Mouse (Mus musculus) urinary bladder, postnatal 36 days (tissue): ENCODE data around the gene Chd2.

Experiments used
- DNase-seq, 2 experiments: peaks; one replicate each; pipeline ENCODE4 v3.0.0; 2022; ENCODE audit warnings: low spot score in 2 of 2, mixed read lengths in 1 of 2

Gene Chd2

GRCm38 (mm10) chr7:73451594-73451993 lies 90.0 kb downstream of the Chd2 start:
- DNase-seq, result no peak

- no peak for DNase-seq
These were observed 99.4 kb downstream of the Chd2 start for GRCm38 (mm10) chr7:73442246-73442645.

GRCm38 (mm10) chr7:73441802-73442201 lies 99.8 kb downstream of the Chd2 start:
- no peak for DNase-seq

- no peak for DNase-seq
These were observed 105.9 kb downstream of the Chd2 start for GRCm38 (mm10) chr7:73435685-73436084.

- DNase-seq, result no peak
These were observed 107.3 kb downstream of the Chd2 start for GRCm38 (mm10) chr7:73434336-73434677.

GRCm38 (mm10) chr7:73433637-73434335 lies 107.8 kb downstream of the Chd2 start:
- DNase-seq, result no peak

- DNase-seq, result no peak
These were observed 113.1 kb downstream of the Chd2 start for GRCm38 (mm10) chr7:73428525-73428924.

- no peak for DNase-seq
These were observed 113.8 kb downstream of the Chd2 start for GRCm38 (mm10) chr7:73427794-73428193.

GRCm38 (mm10) chr7:73426752-73427386 lies 114.8 kb downstream of the Chd2 start:
- no peak for DNase-seq

- DNase-seq, result no peak
These were observed 115.4 kb downstream of the Chd2 start for GRCm38 (mm10) chr7:73426235-73426634.

GRCm38 (mm10) chr7:73425451-73425850 lies 116.2 kb downstream of the Chd2 start:
- no peak for DNase-seq

- DNase-seq, result no peak
These were observed 116.9 kb downstream of the Chd2 start for GRCm38 (mm10) chr7:73424705-73425104.

- no peak for DNase-seq
These were observed 117.4 kb downstream of the Chd2 start for GRCm38 (mm10) chr7:73424243-73424642.

GRCm38 (mm10) chr7:73423236-73423635 lies 118.4 kb downstream of the Chd2 start:
- no peak for DNase-seq

GRCm38 (mm10) chr7:73422223-73423113 lies 119.2 kb downstream of the Chd2 start:
- DNase-seq, result peak; percentile 62 to 67

GRCm38 (mm10) chr7:73421278-73422015 lies 120.2 kb downstream of the Chd2 start:
- DNase-seq, result no peak

- no peak for DNase-seq
These were observed 120.8 kb downstream of the Chd2 start for GRCm38 (mm10) chr7:73420827-73421226.

GRCm38 (mm10) chr7:73419375-73419774 lies 122.3 kb downstream of the Chd2 start:
- DNase-seq, result no peak

- no peak for DNase-seq
These were observed 127.4 kb downstream of the Chd2 start for GRCm38 (mm10) chr7:73414192-73414591.

GRCm38 (mm10) chr7:73412419-73412818 lies 129.2 kb downstream of the Chd2 start:
- no peak for DNase-seq

- DNase-seq, result no peak
These were observed 129.6 kb downstream of the Chd2 start for GRCm38 (mm10) chr7:73411986-73412385.

GRCm38 (mm10) chr7:73411523-73411922 lies 130.1 kb downstream of the Chd2 start:
- no peak for DNase-seq
